Mouse (Mus musculus) ES-E14 (cell line): ENCODE data around the gene Mrpl54.

Experiments
- MAFK ChIP-seq: IDR thresholded peaks from 2 replicates; pipeline ENCODE4 v1.6.1; 2014; ENCODE audit warnings: mild to moderate bottlenecking, low read depth, low read length, inconsistent platforms; ENCODE audit not compliant: insufficient read depth
- ZC3H11A ChIP-seq: IDR thresholded peaks from 2 replicates; pipeline ENCODE4 v1.6.1; 2012; ENCODE audit warnings: low read depth, mild to moderate bottlenecking, inconsistent platforms, low read length, borderline replicate concordance
- ZNF384 ChIP-seq: IDR thresholded peaks from 2 replicates; pipeline ENCODE4 v1.6.1; 2012; ENCODE audit warnings: low read depth, low read length, inconsistent platforms

DNA sequence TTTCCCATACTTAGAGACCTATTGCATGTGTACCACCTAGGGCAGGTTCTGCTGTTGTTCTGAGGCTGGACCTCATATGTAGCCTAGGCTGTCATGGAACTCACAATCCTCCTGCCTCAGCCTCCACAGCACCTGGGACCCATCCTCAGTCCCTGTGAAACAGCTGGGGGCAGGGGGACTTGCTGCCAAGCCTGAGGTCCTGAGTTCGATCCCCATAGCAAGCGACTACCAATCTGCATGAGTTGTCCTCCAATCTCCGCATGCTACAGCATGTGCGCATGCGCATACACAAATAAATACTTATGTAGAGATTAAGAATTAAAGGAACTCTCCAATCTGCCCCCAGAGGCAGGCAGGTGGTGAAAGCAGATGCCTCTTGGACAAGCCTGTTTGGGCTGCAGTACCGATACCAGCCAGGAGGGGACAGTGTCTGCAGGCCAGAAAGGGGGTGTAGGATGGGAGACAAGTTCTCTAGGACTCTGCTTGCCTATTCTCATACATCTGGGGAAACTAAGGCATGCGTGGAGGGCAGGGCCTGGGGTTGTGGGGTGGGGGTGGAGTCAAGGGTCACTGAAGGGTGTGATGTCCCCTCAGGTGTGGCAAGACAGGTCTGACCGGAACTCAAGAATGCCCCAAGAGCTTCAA is 20.9 kb upstream of the Mrpl54 start:
- TF ChIP-seq MAFK: no peak
- no peak for TF ChIP-seq ZNF384
- no peak for TF ChIP-seq ZC3H11A
